Mouse (Mus musculus): Measurements from ENCODE around the gene Coasy. TPM values are rescaled to one million over a fixed set of nuclear protein-coding genes. Genes with fewer than 3 reads are reported as not detected.

Gene Coasy
- polyA plus RNA-seq, 1 experiment from 2014 or later = 44.1 TPM

- WGBS = 86% methylated on average over 14 of the region's 14 CpGs
- Histone ChIP-seq H3K4me2 (no peak overlapping the region), H3K4me1 (replicated peaks) (peaks cover 55% of the 10 kb centered on the region), H3K9ac (no peak overlapping the region; the same call in 1 of the 2 replicates), H3K9me3 (no peaks in the 10 kb centered on the region), H3K27ac (no peak overlapping the region), H3K4me3 (no peak overlapping the region), H3K27me3 (peaks cover 20% of the 10 kb centered on the region), H3K36me3 (peaks cover 17% of the 10 kb centered on the region)
- ATAC-seq (ENCODE audit: low FRiP score) = no peak
These were observed 1.9 kb downstream of the Coasy start for GRCm38 (mm10) chr11:101084246-101084645.

GRCm38 (mm10) chr11:101084811-101085210 lies 2.4 kb downstream of the Coasy start:
- no peak for ATAC-seq (ENCODE audit: low FRiP score)
- Histone ChIP-seq H3K4me2 (no peak overlapping the region), H3K27ac (no peak overlapping the region), H3K4me1 (replicated peaks) (peaks cover 51% of the 10 kb centered on the region), H3K9me3 (no peaks in the 10 kb centered on the region), H3K36me3 (peaks cover 23% of the 10 kb centered on the region), H3K27me3 (peaks cover 15% of the 10 kb centered on the region), H3K9ac (no peak overlapping the region), H3K4me3 (no peak overlapping the region)
- 95% methylated on average over 12 of the region's 12 CpGs for WGBS

GRCm38 (mm10) chr11:101085617-101086322 lies 3.4 kb downstream of the Coasy start:
- Histone ChIP-seq H3K9me3 (no peaks in the 10 kb centered on the region), H3K27ac (peak overlapping the region; percentile 93; the same call in 1 of the 2 replicates), H3K36me3 (peaks cover 33% of the 10 kb centered on the region), H3K4me2 (peak overlapping the region; percentile 98), H3K4me3 (no peak overlapping the region), H3K9ac (peak overlapping the region; percentile 98), H3K4me1 (replicated peaks) (peaks cover 49% of the 10 kb centered on the region), H3K27me3 (peaks cover 5% of the 10 kb centered on the region)
- 92% methylated on average over 18 of the region's 18 CpGs for WGBS
- no peak for ATAC-seq (ENCODE audit: low FRiP score)

GRCm38 (mm10) chr11:101086323-101086674 lies 3.9 kb downstream of the Coasy start:
- Histone ChIP-seq H3K9ac (peak overlapping the region; percentile 98), H3K27me3 (no peaks in the 10 kb centered on the region; the same call in 1 of the 2 replicates)
- 86% methylated on average over 6 of the region's 6 CpGs for WGBS

GRCm38 (mm10) chr11:101086756-101087681 lies 4.7 kb downstream of the Coasy start, which contains the start of gene Mlx:
Gene Mlx, plus strand, starts transcription at chr11:101087277.
- Histone ChIP-seq H3K4me2 (peak within 1 kb of the TSS; percentile 98), H3K9ac (peak within 1 kb of the TSS; percentile 98), H3K27ac (peak within 1 kb of the TSS; percentile 93), H3K9me3 (no peaks in the 10 kb centered on the region), H3K4me1 (replicated peaks) (peaks cover 42% of the 10 kb centered on the region), H3K4me3 (peak within 1 kb of the TSS; percentile 85), H3K27me3 (no peaks in the 10 kb centered on the region), H3K36me3 (peaks cover 45% of the 10 kb centered on the region)
- ATAC-seq (ENCODE audit: low FRiP score) = peak; percentile 82
- WGBS = 1% methylated on average over 52 of the region's 52 CpGs

More at GRCm38 (mm10) chr11:101086323-101086674, 3.9 kb downstream of the Coasy start:
- no peak for ATAC-seq (ENCODE audit: low FRiP score)
- peak overlapping the region; percentile 93 for H3K27ac ChIP-seq
- H3K9me3 ChIP-seq = no peaks in the 10 kb centered on the region
- peaks cover 49% of the 10 kb centered on the region for H3K4me1 ChIP-seq (replicated peaks)
- H3K4me2 ChIP-seq = peak overlapping the region; percentile 98
- H3K4me3 ChIP-seq = peak overlapping the region; percentile 85
- peaks cover 38% of the 10 kb centered on the region for H3K36me3 ChIP-seq

GRCm38 (mm10) chr11:101087682-101088055 lies 5.3 kb downstream of the Coasy start:
- no peak; the same call in 1 of the 2 replicates for ATAC-seq (ENCODE audit: low FRiP score)

GRCm38 (mm10) chr11:101089931-101090330 lies 7.6 kb downstream of the Coasy start:
- 89% methylated on average over 1 of the region's 1 CpGs for WGBS
- Histone ChIP-seq H3K27me3 (no peaks in the 10 kb centered on the region), H3K27ac (no peak overlapping the region), H3K4me3 (no peak overlapping the region), H3K36me3 (peaks cover 63% of the 10 kb centered on the region), H3K9me3 (no peaks in the 10 kb centered on the region), H3K9ac (no peak overlapping the region), H3K4me1 (replicated peaks) (peaks cover 40% of the 10 kb centered on the region), H3K4me2 (no peak overlapping the region)
- ATAC-seq (ENCODE audit: low FRiP score) = no peak

More at GRCm38 (mm10) chr11:101087682-101088055, 5.3 kb downstream of the Coasy start:
- H3K9ac ChIP-seq = peak overlapping the region; percentile 98
- H3K36me3 ChIP-seq = peaks cover 52% of the 10 kb centered on the region
- no peaks in the 10 kb centered on the region for H3K27me3 ChIP-seq
- H3K4me1 ChIP-seq (replicated peaks) = peaks cover 42% of the 10 kb centered on the region
- peak overlapping the region; percentile 93 for H3K27ac ChIP-seq
- peak overlapping the region; percentile 85 for H3K4me3 ChIP-seq
- H3K9me3 ChIP-seq = no peaks in the 10 kb centered on the region
- peak overlapping the region; percentile 98 for H3K4me2 ChIP-seq
- 9% methylated on average over 8 of the region's 8 CpGs for WGBS

- H3K27ac ChIP-seq = peak overlapping the region; percentile 40
- ATAC-seq (ENCODE audit: low FRiP score) = peak; percentile 71
- peaks cover 73% of the 10 kb centered on the region for H3K36me3 ChIP-seq
- H3K4me1 ChIP-seq (replicated peaks) = peaks cover 20% of the 10 kb centered on the region
- under 1% methylated on average over 18 of the region's 18 CpGs for WGBS
- H3K9ac ChIP-seq = peak overlapping the region; percentile 79
- H3K27me3 ChIP-seq = no peaks in the 10 kb centered on the region
- H3K4me2 ChIP-seq = peak overlapping the region; percentile 90
- no peaks in the 10 kb centered on the region for H3K9me3 ChIP-seq
- peak overlapping the region; percentile 65 for H3K4me3 ChIP-seq
These were observed 12.6 kb downstream of the Coasy start for GRCm38 (mm10) chr11:101094930-101095313.

GRCm38 (mm10) chr11:101095314-101096024 lies 13.1 kb downstream of the Coasy start, which contains the start of gene Psmc3ip:
Gene Psmc3ip, minus strand, starts transcription at chr11:101095436.
- no peaks in the 10 kb centered on the region for H3K27me3 ChIP-seq
- under 1% methylated on average over 43 of the region's 43 CpGs for WGBS
- peak within 1 kb of the TSS; percentile 90 for H3K4me2 ChIP-seq
- peaks cover 73% of the 10 kb centered on the region for H3K36me3 ChIP-seq
- peak within 1 kb of the TSS; percentile 79 for H3K9ac ChIP-seq
- no peaks in the 10 kb centered on the region for H3K9me3 ChIP-seq
- peaks cover 20% of the 10 kb centered on the region for H3K4me1 ChIP-seq (replicated peaks)
- ATAC-seq (ENCODE audit: low FRiP score) = peak; percentile 97
- H3K4me3 ChIP-seq = peak within 1 kb of the TSS; percentile 65
- H3K27ac ChIP-seq = peak within 1 kb of the TSS; percentile 91

GRCm38 (mm10) chr11:101098231-101098630 lies 15.9 kb downstream of the Coasy start:
- H3K27ac ChIP-seq = no peak overlapping the region
- peaks cover 73% of the 10 kb centered on the region for H3K36me3 ChIP-seq

GRCm38 (mm10) chr11:101103011-101103410 lies 20.6 kb downstream of the Coasy start:
- Histone ChIP-seq H3K27me3 (no peaks in the 10 kb centered on the region), H3K36me3 (peaks cover 69% of the 10 kb centered on the region), H3K4me1 (replicated peaks) (0 out of 2 replicates have a peak, but pooled peaks cover 2% of the 10 kb centered on the region), H3K4me2 (no peak overlapping the region), H3K4me3 (no peak overlapping the region), H3K9ac (no peak overlapping the region), H3K27ac (no peak overlapping the region), H3K9me3 (no peaks in the 10 kb centered on the region)
- 95% methylated on average over 5 of the region's 5 CpGs for WGBS
- no peak for ATAC-seq (ENCODE audit: low FRiP score)

More at GRCm38 (mm10) chr11:101098231-101098630, 15.9 kb downstream of the Coasy start:
- H3K9me3 ChIP-seq = no peaks in the 10 kb centered on the region
- ATAC-seq (ENCODE audit: low FRiP score) = no peak
- no peak overlapping the region for H3K9ac ChIP-seq
- no peaks in the 10 kb centered on the region for H3K27me3 ChIP-seq
- peaks cover 20% of the 10 kb centered on the region for H3K4me1 ChIP-seq (replicated peaks)
- H3K4me2 ChIP-seq = no peak overlapping the region
- no peak overlapping the region for H3K4me3 ChIP-seq
- WGBS = 90% methylated on average over 8 of the region's 8 CpGs
